Mouse (Mus musculus): ENCODE results near the gene Fam57a. TPM values are rescaled to one million over a fixed set of nuclear protein-coding genes. Genes with fewer than 3 reads are reported as not detected.

Gene Fam57a
- polyA plus RNA-seq, 1 experiment = 21.4 TPM

DNA sequence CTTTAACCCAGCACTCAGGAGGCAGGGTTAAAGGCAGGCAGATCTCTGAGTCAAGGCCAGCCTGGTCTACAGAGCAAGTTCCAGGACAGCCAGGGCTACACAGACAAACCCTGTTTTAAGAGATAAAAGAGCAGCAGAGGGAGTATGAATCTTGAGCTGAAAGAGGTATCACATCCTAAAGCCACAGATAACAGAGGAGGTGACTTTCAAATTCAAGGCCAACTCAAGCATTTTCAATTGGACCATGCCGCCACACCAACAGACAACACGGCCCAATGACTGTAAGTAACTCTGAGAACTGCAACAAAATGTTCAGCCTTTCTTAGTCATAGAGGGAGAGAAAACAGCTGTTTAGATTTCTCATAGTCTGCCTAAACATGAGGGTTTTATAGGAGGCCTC is 25.3 kb upstream of the Fam57a start:
- Histone ChIP-seq H3K36me3 (ENCODE audit: control insufficient read depth, insufficient read depth) (peaks cover 29% of the 10 kb centered on the region), H3ac (ENCODE audit: control insufficient read depth, insufficient read length, low read depth) (no peak overlapping the region), H3K4me3 (ENCODE audit: insufficient read depth, poor library complexity, severe bottlenecking) (no peak overlapping the region), H3K27me3 (ENCODE audit: control insufficient read depth, insufficient read depth, insufficient read length) (no peaks in the 10 kb centered on the region), H3K79me2 (ENCODE audit: control insufficient read depth, insufficient read depth) (no peaks in the 10 kb centered on the region), H3K79me3 (ENCODE audit: low read depth) (no peaks in the 10 kb centered on the region)
- TF ChIP-seq CEBPB (IDR thresholded peaks at IDR 0.05; ENCODE audit: low read depth) (no peak), FOSL1 (IDR thresholded peaks at IDR 0.05; ENCODE audit: insufficient read depth, low read length, poor library complexity, severe bottlenecking) (no peak), MAX (IDR thresholded peaks at IDR 0.05) (no peak), USF1 (IDR thresholded peaks at IDR 0.05; ENCODE audit: low read depth) (no peak), MYOG (IDR thresholded peaks at IDR 0.05; ENCODE audit: control insufficient read depth, extremely low read depth, insufficient read length) (no peak), CTCF (IDR thresholded peaks at IDR 0.05; ENCODE audit: control insufficient read depth, insufficient read depth, insufficient read length) (no peak), MYOD1 (IDR thresholded peaks at IDR 0.05; ENCODE audit: control insufficient read depth, insufficient read length, low read depth) (no peak)

DNA sequence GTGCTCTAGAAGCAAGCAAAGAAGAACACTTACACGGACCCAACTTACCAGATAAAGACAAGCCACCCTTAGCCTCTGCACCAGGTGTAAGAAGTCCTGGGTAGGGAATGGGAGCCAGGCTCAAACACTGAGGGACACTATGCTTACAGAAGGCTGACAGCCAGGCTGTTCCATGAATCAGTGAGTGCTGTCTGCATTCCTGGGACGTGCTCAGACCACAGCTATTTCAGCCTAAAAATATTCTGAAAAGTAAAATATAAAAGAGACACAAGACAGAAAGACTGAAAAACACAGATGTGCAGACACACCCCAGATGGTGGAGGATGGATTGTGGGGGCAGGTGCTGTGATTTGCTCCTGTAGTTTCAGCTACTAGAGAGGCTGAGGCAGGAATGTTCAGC is 24.6 kb upstream of the Fam57a start:
- H3K27me3 ChIP-seq (ENCODE audit: control insufficient read depth, insufficient read depth, insufficient read length) = no peaks in the 10 kb centered on the region
- TF ChIP-seq MYOG (IDR thresholded peaks at IDR 0.05; ENCODE audit: control insufficient read depth, extremely low read depth, insufficient read length) (no peak), MAX (IDR thresholded peaks at IDR 0.05) (no peak), FOSL1 (IDR thresholded peaks at IDR 0.05; ENCODE audit: insufficient read depth, low read length, poor library complexity, severe bottlenecking) (no peak), MYOD1 (IDR thresholded peaks at IDR 0.05; ENCODE audit: control insufficient read depth, insufficient read length, low read depth) (peak; percentile 17), CTCF (IDR thresholded peaks at IDR 0.05; ENCODE audit: control insufficient read depth, insufficient read depth, insufficient read length) (no peak), USF1 (IDR thresholded peaks at IDR 0.05; ENCODE audit: low read depth) (no peak), CEBPB (IDR thresholded peaks at IDR 0.05; ENCODE audit: low read depth) (no peak)
- H3K79me3 ChIP-seq (ENCODE audit: low read depth) = no peaks in the 10 kb centered on the region
- H3K36me3 ChIP-seq (ENCODE audit: control insufficient read depth, insufficient read depth) = peaks cover 26% of the 10 kb centered on the region
- no peak overlapping the region for H3ac ChIP-seq (ENCODE audit: control insufficient read depth, insufficient read length, low read depth)
- no peak overlapping the region for H3K4me3 ChIP-seq (ENCODE audit: insufficient read depth, poor library complexity, severe bottlenecking)
- H3K79me2 ChIP-seq (ENCODE audit: control insufficient read depth, insufficient read depth) = no peaks in the 10 kb centered on the region

DNA sequence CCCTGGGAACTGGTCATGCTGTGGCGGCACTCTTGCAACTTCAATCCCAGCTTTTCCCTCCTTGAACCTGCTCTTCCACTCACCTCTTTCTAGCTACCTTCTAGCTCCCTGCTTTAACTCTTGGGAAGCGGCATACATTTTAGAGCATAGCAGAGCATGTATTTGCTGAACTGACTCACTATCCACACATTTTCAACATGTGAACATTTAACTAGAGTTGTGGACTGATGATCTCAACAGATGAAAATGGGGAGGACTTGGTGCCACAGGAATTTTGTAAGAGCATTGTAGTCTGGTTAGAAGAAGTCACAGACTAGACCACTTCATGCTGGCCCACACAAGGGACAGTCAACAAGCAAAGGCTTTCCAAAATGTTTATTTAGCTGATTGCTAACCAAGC is 21.1 kb upstream of the Fam57a start:
- Histone ChIP-seq H3ac (ENCODE audit: control insufficient read depth, insufficient read length, low read depth) (no peak overlapping the region), H3K27me3 (ENCODE audit: control insufficient read depth, insufficient read depth, insufficient read length) (no peaks in the 10 kb centered on the region), H3K36me3 (ENCODE audit: control insufficient read depth, insufficient read depth) (peaks cover 29% of the 10 kb centered on the region), H3K4me3 (ENCODE audit: insufficient read depth, poor library complexity, severe bottlenecking) (no peak overlapping the region), H3K79me3 (ENCODE audit: low read depth) (no peaks in the 10 kb centered on the region), H3K79me2 (ENCODE audit: control insufficient read depth, insufficient read depth) (no peaks in the 10 kb centered on the region)
- TF ChIP-seq MYOD1 (IDR thresholded peaks at IDR 0.05; ENCODE audit: control insufficient read depth, insufficient read length, low read depth) = no peak
- no peak for TF ChIP-seq MYOG (IDR thresholded peaks at IDR 0.05; ENCODE audit: control insufficient read depth, extremely low read depth, insufficient read length)
- TF ChIP-seq FOSL1 (IDR thresholded peaks at IDR 0.05; ENCODE audit: insufficient read depth, low read length, poor library complexity, severe bottlenecking) = no peak
- no peak for TF ChIP-seq CTCF (IDR thresholded peaks at IDR 0.05; ENCODE audit: control insufficient read depth, insufficient read depth, insufficient read length)
- no peak for TF ChIP-seq CEBPB (IDR thresholded peaks at IDR 0.05; ENCODE audit: low read depth)
- TF ChIP-seq USF1 (IDR thresholded peaks at IDR 0.05; ENCODE audit: low read depth) = no peak
- TF ChIP-seq MAX (IDR thresholded peaks at IDR 0.05) = no peak

DNA sequence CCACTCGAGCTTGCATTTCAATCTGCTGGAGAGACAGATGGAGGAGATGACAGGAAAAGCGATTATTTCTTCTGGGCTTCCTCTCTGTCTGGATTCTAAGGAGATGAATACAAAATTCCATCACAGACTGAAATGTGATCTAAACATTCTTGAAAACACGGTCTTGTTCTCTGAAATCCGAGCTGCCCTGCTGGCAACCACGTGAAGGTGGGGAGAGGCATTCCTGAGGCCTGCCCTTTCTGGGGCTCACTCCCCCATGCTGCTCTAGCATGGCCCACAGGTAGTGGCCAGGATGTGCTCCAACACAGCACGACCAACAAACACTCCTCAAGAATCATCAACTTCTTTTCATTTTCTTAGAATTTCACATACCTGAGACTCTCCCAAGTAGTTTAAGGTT is 19.2 kb upstream of the Fam57a start:
- TF ChIP-seq MYOG (IDR thresholded peaks at IDR 0.05; ENCODE audit: control insufficient read depth, extremely low read depth, insufficient read length) = no peak
- TF ChIP-seq MYOD1 (IDR thresholded peaks at IDR 0.05; ENCODE audit: control insufficient read depth, insufficient read length, low read depth) = no peak
- TF ChIP-seq MAX (IDR thresholded peaks at IDR 0.05) = no peak
- TF ChIP-seq CEBPB (IDR thresholded peaks at IDR 0.05; ENCODE audit: low read depth) = no peak
- no peak for TF ChIP-seq FOSL1 (IDR thresholded peaks at IDR 0.05; ENCODE audit: insufficient read depth, low read length, poor library complexity, severe bottlenecking)
- TF ChIP-seq CTCF (IDR thresholded peaks at IDR 0.05; ENCODE audit: control insufficient read depth, insufficient read depth, insufficient read length) = no peak
- TF ChIP-seq USF1 (IDR thresholded peaks at IDR 0.05; ENCODE audit: low read depth) = no peak
- H3ac ChIP-seq (ENCODE audit: control insufficient read depth, insufficient read length, low read depth) = no peak overlapping the region
- H3K79me2 ChIP-seq (ENCODE audit: control insufficient read depth, insufficient read depth) = no peaks in the 10 kb centered on the region
- H3K79me3 ChIP-seq (ENCODE audit: low read depth) = no peaks in the 10 kb centered on the region
- no peak overlapping the region for H3K4me3 ChIP-seq (ENCODE audit: insufficient read depth, poor library complexity, severe bottlenecking)
- peaks cover 19% of the 10 kb centered on the region for H3K36me3 ChIP-seq (ENCODE audit: control insufficient read depth, insufficient read depth)
- H3K27me3 ChIP-seq (ENCODE audit: control insufficient read depth, insufficient read depth, insufficient read length) = no peaks in the 10 kb centered on the region

DNA sequence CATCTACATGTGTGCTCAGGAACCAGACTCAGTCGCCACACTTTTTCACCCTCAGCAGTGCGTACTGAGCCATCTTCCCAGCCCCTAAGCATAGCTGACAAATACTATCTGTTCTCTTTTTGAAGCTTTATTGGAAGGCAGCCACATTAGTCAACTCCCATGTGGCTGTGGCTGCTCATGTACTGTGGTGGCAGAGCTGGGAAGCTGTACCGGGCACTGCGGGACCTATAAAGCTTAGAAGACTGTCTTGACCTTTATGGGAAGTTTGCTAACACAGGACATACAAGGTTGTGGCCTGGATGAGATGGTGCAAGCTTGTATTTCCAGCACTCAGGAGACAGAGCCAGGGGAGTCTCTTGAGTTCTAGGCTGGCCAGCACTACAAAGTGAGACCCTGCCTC is 12.8 kb upstream of the Fam57a start:
- Histone ChIP-seq H3ac (ENCODE audit: control insufficient read depth, insufficient read length, low read depth) (no peak overlapping the region), H3K79me2 (ENCODE audit: control insufficient read depth, insufficient read depth) (no peaks in the 10 kb centered on the region), H3K79me3 (ENCODE audit: low read depth) (no peaks in the 10 kb centered on the region), H3K4me3 (ENCODE audit: insufficient read depth, poor library complexity, severe bottlenecking) (no peak overlapping the region), H3K27me3 (ENCODE audit: control insufficient read depth, insufficient read depth, insufficient read length) (no peaks in the 10 kb centered on the region), H3K36me3 (ENCODE audit: control insufficient read depth, insufficient read depth) (peaks cover 2% of the 10 kb centered on the region)
- TF ChIP-seq CEBPB (IDR thresholded peaks at IDR 0.05; ENCODE audit: low read depth) (no peak), MYOD1 (IDR thresholded peaks at IDR 0.05; ENCODE audit: control insufficient read depth, insufficient read length, low read depth) (no peak), MYOG (IDR thresholded peaks at IDR 0.05; ENCODE audit: control insufficient read depth, extremely low read depth, insufficient read length) (no peak), USF1 (IDR thresholded peaks at IDR 0.05; ENCODE audit: low read depth) (no peak), FOSL1 (IDR thresholded peaks at IDR 0.05; ENCODE audit: insufficient read depth, low read length, poor library complexity, severe bottlenecking) (no peak)
